Mouse (Mus musculus) heart, adult 10 weeks (tissue): Measurements from ENCODE around the gene Gm10721. TPM values are rescaled to one million over a fixed set of nuclear protein-coding genes. Genes with fewer than 3 reads are reported as not detected.

Source experiments
- polyA plus RNA-seq: library from polyadenylated mRNA; stranded (reverse); fragments of 350-450 nt; fragmentation: Illumina TruSeq; extraction: RNeasy Lipid Tissue Mini Kit (QIAGEN cat#74804); gene quantifications from one replicate; pipeline ENCODE4 v1.2.3, GENCODE M21; 2014; ENCODE audit warnings: low read depth, low replicate concordance

The Gm10721 gene
- polyA plus RNA-seq: not detected

GRCm38 (mm10) chr9:3012733-3013279, at the start of gene Gm10721:
Gene Gm10721, plus strand, starts transcription at chr9:3013140.

DNA sequence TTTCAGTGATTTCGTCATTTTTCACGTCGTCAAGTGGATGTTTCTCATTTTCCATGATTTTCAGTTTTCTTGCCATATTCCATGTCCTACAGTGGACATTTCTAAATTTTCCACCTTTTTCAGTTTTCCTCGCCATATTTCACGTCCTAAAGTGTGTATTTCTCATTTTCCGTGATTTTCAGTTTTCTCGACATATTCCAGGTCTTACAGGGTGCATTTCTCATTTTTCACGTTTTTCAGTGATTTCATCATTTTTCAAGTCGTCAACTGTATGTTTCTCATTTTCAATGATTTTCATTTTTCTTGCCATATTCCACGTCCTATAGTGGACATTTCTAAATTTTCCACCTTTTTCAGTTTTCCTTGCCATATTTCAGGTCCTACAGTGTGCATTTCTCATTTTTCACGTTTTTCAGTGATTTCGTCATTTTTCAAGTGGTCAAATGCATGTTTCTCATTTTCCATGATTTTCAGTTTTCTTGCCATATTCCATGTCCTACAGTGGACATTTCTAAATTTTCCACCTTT, 12.4 kb upstream of the Gm10721 start, which contains the start of gene Gm10722:
Gene Gm10722 (plus strand): TSS at position 478 of the 528 bp plus-strand sequence.

DNA sequence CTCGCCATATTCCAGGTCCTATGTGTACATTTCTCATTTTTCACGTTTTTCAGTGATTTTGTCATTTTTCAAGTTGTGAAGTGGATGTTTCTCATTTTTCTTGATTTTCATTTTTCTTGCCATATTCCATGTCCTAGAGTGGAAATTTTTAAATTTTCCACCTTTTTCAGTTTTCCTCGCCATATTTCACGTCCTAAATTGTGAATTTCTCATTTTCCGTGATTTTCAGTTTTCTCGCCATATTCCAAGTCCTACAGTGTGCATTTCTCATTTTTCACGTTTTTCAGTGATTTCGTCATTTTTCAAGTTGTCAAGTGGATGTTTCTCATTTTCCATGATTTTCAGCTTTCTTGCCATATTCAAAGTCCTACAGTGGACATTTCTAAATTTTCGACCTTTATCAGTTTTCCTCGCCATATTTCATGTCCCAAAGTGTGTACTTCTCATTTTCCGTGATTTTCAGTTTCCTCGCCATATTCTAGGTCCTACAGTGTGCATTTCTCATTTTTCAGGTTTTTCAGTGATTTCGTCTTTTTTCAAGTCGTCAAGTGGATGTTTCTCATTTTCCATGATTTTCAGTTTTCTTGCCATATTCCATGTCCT, 10.0 kb upstream of the Gm10721 start, which contains the start of gene Gm11168:
Gene Gm11168 (plus strand): TSS at position 553 of the 603 bp plus-strand sequence.

GRCm38 (mm10) chr9:3015354-3015753, 2.4 kb downstream of the Gm10721 start, which contains the start of gene Gm10720:
Gene Gm10720, plus strand, starts transcription at chr9:3015654.

GRCm38 (mm10) chr9:3017108-3017507, 4.2 kb downstream of the Gm10721 start, which contains the start of gene Gm10719:
Gene Gm10719, plus strand, starts transcription at chr9:3017408.

GRCm38 (mm10) chr9:3023312-3023984, 10.5 kb downstream of the Gm10721 start, which contains the start of gene Gm10718:
Gene Gm10718, plus strand, starts transcription at chr9:3023547.

DNA sequence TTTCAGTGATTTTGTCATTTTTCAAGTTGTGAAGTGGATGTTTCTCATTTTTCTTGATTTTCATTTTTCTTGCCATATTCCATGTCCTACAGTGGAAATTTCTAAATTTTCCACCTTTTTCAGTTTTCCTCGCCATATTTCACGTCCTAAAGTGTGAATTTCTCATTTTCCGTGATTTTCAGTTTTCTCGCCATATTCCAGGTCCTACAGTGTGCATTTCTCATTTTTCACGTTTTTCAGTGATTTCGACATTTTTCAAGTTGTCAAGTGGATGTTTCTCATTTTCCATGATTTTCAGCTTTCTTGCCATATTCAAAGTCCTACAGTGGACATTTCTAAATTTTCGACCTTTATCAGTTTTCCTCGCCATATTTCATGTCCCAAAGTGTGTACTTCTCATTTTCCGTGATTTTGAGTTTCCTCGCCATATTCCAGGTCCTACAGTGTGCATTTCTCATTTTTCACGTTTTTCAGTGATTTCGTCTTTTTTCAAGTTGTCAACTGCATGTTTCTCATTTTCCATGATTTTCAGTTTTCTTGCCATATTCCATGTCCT, 12.1 kb downstream of the Gm10721 start, which contains the start of gene Gm10717:
Gene Gm10717 (plus strand): TSS at position 506 of the 556 bp plus-strand sequence.

DNA sequence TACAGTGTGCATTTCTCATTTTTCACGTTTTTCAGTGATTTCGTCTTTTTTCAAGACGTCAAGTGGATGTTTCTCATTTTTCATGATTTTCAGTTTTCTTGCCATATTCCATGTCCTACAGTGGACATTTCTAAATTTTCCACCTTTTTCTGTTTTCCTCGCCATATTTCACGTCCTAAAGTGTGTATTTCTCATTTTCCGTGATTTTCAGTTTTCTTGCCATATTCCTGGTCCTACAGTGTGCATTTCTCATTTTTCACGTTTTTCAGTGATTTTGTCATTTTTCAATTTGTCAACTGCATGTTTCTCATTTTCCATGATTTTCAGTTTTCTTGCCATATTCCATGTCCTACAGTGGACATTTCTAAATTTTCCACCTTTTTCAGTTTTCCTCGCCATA, 21.4 kb downstream of the Gm10721 start, which contains the start of gene Gm17535:
Gene Gm17535 (plus strand): TSS at position 301 of the 400 bp plus-strand sequence.

GRCm38 (mm10) chr9:3036577-3036976, 23.6 kb downstream of the Gm10721 start, which contains the start of gene Gm10715:
Gene Gm10715, plus strand, starts transcription at chr9:3036877.

Other genes starting within 250 kb of the Gm10721 start
- not detected for gene Gm10722, start 12.2 kb upstream of the Gm10721 start, polyA plus RNA-seq
- gene Gm11168, start 9.8 kb upstream of the Gm10721 start, polyA plus RNA-seq: not detected
- gene Gm10720, start 2.5 kb downstream of the Gm10721 start, polyA plus RNA-seq: not detected
- not detected for gene Gm10719, start 4.3 kb downstream of the Gm10721 start, polyA plus RNA-seq
- not detected for gene Gm10718, start 10.4 kb downstream of the Gm10721 start, polyA plus RNA-seq
- not detected for gene Gm10717, start 12.3 kb downstream of the Gm10721 start, polyA plus RNA-seq
- not detected for gene Gm17535, start 21.5 kb downstream of the Gm10721 start, polyA plus RNA-seq
- gene Gm10715, start 23.7 kb downstream of the Gm10721 start, polyA plus RNA-seq: not detected